Mouse (Mus musculus) liver, embryonic 12.5 days (tissue): ENCODE data around the gene Otud7a. TPM values are rescaled to one million over a fixed set of nuclear protein-coding genes. Genes with fewer than 3 reads are reported as not detected.

Source experiments
- ATAC-seq: fragments of 200-750 bp; cut with Nextera tagmentation; 2 replicates; pipeline ENCODE4 v1.8.0; 2017; ENCODE audit warnings: moderate number of reproducible peaks, mild to moderate bottlenecking, moderate library complexity
- H3K27ac ChIP-seq: fragments of 300-500 bp; sonication (generic); 2 replicates; pipeline ENCODE4 v1.5.1; 2016; ENCODE audit warnings: mild to moderate bottlenecking
- H3K27me3 ChIP-seq: fragments of 300-500 bp; sonication (generic); replicated peaks from 2 replicates; pipeline ENCODE4 v1.6.1; 2016; ENCODE audit warnings: mild to moderate bottlenecking, moderate library complexity
- H3K36me3 ChIP-seq: fragments of 300-500 bp; sonication (generic); 2 replicates; pipeline ENCODE4 v1.6.1; 2016; ENCODE audit warnings: mild to moderate bottlenecking, moderate library complexity
- H3K4me1 ChIP-seq: fragments of 300-500 bp; sonication (generic); 2 replicates; pipeline ENCODE4 v1.6.1; 2016
- H3K4me2 ChIP-seq: fragments of 300-500 bp; sonication (generic); 2 replicates; pipeline ENCODE4 v1.6.1; 2016; ENCODE audit warnings: mild to moderate bottlenecking, moderate library complexity
- H3K4me3 ChIP-seq: fragments of 300-500 bp; sonication (generic); 2 replicates; pipeline ENCODE4 v1.5.1; 2016; ENCODE audit warnings: mild to moderate bottlenecking, moderate library complexity
- H3K9ac ChIP-seq: fragments of 300-500 bp; sonication (generic); 2 replicates; pipeline ENCODE4 v1.6.1; 2016; ENCODE audit warnings: mild to moderate bottlenecking, moderate library complexity
- H3K9me3 ChIP-seq: fragments of 300-500 bp; sonication (generic); replicated peaks from 2 replicates; pipeline ENCODE4 v1.6.1; 2016; ENCODE audit warnings: mild to moderate bottlenecking, moderate library complexity
- WGBS: fragments of 180-500 bp; shearing (Covaris S2); methylation state at CpG from one replicate; pipeline ENCODE4 v1.1.7; 2016; ENCODE audit not compliant: insufficient replicate concordance; 5-methylcytosine and 5-hydroxymethylcytosine counted together
- polyA plus RNA-seq: library from polyadenylated mRNA; unstranded; fragments of >200 nt; fragmentation: Nextera tagmentation; extraction: Ambion mirVana; gene quantifications from 2 replicates; pipeline ENCODE4 v1.2.1, GENCODE M21; 2016

Otud7a gene
- polyA plus RNA-seq, 1 experiment from 2014 or later: not detected

DNA sequence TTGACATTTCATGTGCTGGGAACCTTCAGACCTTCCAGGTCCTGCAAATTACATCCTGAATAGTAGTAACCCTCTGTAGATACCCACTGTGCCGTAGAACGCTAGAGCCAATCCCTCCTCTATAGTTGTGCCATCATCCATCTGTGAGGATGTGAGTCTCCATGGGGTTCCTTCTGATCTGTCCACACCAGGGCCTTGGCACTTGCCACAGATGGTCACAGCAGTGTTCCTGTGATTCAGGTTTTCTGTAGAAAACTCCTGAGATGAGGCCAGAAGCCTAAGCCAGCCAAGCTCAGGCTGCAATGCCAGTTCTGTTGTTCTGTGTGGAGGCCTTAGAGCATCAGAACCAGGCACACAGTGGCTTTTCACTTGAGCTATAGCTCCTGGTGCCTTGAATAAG lies 63.5 kb downstream of the Otud7a start:
- no peak for ATAC-seq
- Histone ChIP-seq H3K4me1 (no peaks in the 10 kb centered on the region), H3K27me3 (no peaks in the 10 kb centered on the region), H3K4me2 (no peak overlapping the region), H3K4me3 (no peak overlapping the region), H3K9ac (no peak overlapping the region), H3K36me3 (no peaks in the 10 kb centered on the region), H3K27ac (no peak overlapping the region), H3K9me3 (no peaks in the 10 kb centered on the region)
- 77% methylated on average over 2 of the region's 2 CpGs for WGBS

DNA sequence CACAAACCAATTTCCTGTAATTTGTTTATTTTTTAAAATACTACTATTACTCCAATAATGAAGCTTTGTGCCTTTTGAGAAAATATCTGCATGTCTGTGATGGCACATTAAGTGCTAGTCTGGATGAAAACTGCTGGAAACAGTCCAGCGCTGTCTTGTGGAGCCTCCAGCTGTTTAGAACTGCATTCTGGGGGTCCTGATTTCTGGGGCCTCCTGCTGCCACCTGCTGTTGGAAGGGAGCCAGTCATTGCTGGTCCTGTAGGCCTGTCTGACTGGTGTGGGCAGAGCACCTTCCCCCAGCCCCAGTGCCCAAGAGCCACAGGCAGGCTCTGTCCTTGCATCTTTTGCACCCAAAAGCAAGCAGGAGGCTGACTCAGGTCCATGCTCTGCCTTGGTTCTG lies 65.3 kb downstream of the Otud7a start:
- no peak overlapping the region for H3K27ac ChIP-seq
- no peaks in the 10 kb centered on the region for H3K36me3 ChIP-seq
- H3K4me2 ChIP-seq: no peak overlapping the region
- H3K9me3 ChIP-seq: no peaks in the 10 kb centered on the region
- H3K9ac ChIP-seq: no peak overlapping the region
- no peak overlapping the region for H3K4me3 ChIP-seq
- WGBS: 54% methylated on average over 1 of the region's 1 CpGs
- ATAC-seq: no peak
- H3K27me3 ChIP-seq: no peaks in the 10 kb centered on the region
- H3K4me1 ChIP-seq: no peaks in the 10 kb centered on the region

DNA sequence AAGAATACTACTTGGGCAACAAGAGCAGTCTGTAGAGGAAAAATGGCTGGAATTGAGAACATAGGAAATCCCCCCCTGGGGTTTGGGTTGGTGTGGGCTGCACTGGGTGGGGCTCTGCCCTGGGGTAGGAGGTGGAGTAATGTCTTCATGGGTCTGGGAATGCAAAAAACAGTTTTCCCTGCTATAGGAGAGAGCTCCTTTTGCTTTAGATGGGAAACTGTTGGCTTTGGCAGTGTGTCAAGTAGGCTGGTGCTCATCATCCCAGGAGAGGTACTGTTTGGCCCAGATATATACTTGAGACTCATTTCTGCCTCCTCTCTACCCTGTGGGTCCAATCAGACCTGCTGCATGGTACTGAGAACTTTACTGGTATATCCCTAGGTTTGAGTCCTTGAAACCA lies 66.9 kb downstream of the Otud7a start:
- H3K4me1 ChIP-seq: no peaks in the 10 kb centered on the region
- no peak overlapping the region for H3K4me2 ChIP-seq
- no peaks in the 10 kb centered on the region for H3K36me3 ChIP-seq
- no peak overlapping the region for H3K27ac ChIP-seq
- ATAC-seq: no peak
- H3K4me3 ChIP-seq: no peak overlapping the region
- no peaks in the 10 kb centered on the region for H3K27me3 ChIP-seq
- H3K9ac ChIP-seq: no peak overlapping the region
- H3K9me3 ChIP-seq: no peaks in the 10 kb centered on the region

DNA sequence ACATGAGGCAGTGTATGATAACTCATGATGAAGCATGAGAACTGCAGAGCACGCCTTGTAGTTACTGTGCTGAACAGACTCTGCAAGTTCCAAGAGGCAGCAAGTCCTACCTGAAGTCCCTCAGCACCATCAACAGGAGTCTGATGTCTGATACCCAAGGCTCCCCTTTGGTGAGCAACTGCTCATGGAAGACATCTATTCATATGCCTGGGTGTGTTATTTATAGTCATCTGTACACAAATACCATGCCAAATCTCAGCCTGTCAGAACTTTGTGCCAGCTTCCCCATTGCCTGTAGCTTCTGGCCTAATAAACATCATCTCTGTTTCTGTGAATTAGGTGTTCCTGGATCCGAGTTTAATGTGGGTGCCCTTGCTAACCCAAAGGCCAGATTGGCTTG lies 68.0 kb downstream of the Otud7a start:
- Histone ChIP-seq H3K4me2 (no peak overlapping the region), H3K4me3 (no peak overlapping the region), H3K4me1 (no peaks in the 10 kb centered on the region), H3K9ac (no peak overlapping the region), H3K36me3 (no peaks in the 10 kb centered on the region), H3K27me3 (no peaks in the 10 kb centered on the region), H3K27ac (no peak overlapping the region), H3K9me3 (no peaks in the 10 kb centered on the region)
- whole genome bisulfite sequencing: 39% methylated on average over 2 of the region's 2 CpGs
- ATAC-seq: no peak

DNA sequence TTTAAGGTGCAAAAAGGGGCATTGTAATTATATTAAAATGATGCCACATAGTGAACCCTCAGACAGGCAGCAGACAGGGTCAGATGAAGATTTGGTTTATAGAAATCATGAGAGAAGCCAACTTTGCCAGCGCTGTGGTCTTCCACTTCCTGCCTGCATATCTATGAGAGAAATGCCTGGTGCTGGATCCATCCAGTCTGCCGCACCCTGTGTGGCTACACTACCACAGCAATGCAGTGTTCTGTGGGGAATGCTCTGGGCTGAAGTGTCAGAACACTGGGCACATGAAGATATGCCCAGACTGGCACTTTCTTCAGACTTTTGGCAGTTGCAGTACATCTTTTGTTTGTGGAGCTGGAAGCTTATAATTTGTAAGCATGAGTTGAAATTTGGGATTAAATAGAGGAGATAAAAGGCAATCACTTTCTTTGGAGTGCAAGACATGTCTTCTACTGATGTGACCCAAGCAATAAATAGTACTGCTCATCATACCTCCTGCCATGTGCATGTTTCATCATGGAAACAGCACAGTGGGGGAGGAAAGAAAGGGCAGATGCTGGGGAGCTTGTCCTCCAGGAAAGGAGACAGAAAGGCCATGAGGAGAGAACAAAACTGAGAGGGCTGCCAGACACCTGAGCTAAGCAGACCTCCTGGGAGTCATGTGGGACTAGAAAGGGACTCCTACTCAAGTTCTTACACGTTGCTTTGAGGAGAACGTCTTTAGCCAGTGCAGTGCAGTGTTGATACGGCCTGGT lies 71.8 kb downstream of the Otud7a start:
- no peaks in the 10 kb centered on the region for H3K4me1 ChIP-seq
- H3K4me3 ChIP-seq: no peak overlapping the region
- no peak overlapping the region for H3K9ac ChIP-seq
- 65% methylated on average over 5 of the region's 5 CpGs for WGBS
- no peak overlapping the region for H3K27ac ChIP-seq
- H3K36me3 ChIP-seq: no peaks in the 10 kb centered on the region
- H3K9me3 ChIP-seq: no peaks in the 10 kb centered on the region
- no peak overlapping the region for H3K4me2 ChIP-seq
- no peak for ATAC-seq
- no peaks in the 10 kb centered on the region for H3K27me3 ChIP-seq

DNA sequence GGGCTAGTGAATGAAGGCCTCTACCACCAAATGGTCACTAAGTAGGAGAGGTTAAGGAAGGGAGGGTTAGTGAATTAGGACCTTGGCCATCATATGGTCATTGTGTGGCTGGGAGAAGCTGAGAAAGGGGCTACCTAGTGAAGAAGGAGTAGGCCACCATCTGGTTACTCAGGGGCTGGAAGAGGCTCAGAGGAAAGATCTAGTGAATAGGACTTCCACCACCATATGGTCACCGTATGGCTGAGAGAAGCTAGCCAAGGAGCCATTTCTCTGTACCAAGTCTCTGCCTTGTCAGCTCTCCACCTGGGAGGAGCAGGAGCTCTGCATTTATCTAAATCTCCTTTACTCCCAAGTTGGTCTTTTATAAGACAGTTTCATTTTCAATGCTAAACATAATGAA lies 75.7 kb downstream of the Otud7a start:
- H3K4me2 ChIP-seq: no peak overlapping the region
- no peak overlapping the region for H3K9ac ChIP-seq
- H3K4me1 ChIP-seq: no peaks in the 10 kb centered on the region
- H3K4me3 ChIP-seq: no peak overlapping the region
- H3K36me3 ChIP-seq: no peaks in the 10 kb centered on the region
- H3K9me3 ChIP-seq: no peaks in the 10 kb centered on the region
- no peak for ATAC-seq
- H3K27me3 ChIP-seq: no peaks in the 10 kb centered on the region
- 52% methylated on average over 1 of the region's 1 CpGs for WGBS
- no peak overlapping the region for H3K27ac ChIP-seq

DNA sequence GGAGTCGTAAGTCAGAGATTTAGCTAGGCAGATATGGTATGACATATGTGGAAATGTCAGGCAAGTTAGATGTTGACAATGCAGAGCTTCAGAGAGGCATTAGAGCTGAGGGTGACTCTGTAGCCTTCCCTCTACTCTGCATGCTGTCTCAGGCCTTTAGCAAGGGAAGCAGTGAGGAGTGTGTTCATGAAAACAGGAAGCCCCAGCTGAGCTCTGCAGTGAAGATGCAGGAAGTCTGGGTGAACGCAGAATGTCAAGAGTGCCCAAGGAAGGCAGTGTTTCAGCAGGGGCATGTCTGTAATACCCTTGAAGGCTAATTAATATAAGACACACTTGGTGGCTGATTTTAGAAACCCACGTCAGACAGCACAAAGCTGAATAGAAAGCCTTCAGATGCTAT lies 77.9 kb downstream of the Otud7a start:
- no peak overlapping the region for H3K4me2 ChIP-seq
- no peaks in the 10 kb centered on the region for H3K9me3 ChIP-seq
- H3K27ac ChIP-seq: no peak overlapping the region
- 27% methylated on average over 3 of the region's 3 CpGs for WGBS
- no peak for ATAC-seq
- H3K4me1 ChIP-seq: no peaks in the 10 kb centered on the region
- no peak overlapping the region for H3K9ac ChIP-seq
- H3K4me3 ChIP-seq: no peak overlapping the region
- no peaks in the 10 kb centered on the region for H3K27me3 ChIP-seq
- no peaks in the 10 kb centered on the region for H3K36me3 ChIP-seq

DNA sequence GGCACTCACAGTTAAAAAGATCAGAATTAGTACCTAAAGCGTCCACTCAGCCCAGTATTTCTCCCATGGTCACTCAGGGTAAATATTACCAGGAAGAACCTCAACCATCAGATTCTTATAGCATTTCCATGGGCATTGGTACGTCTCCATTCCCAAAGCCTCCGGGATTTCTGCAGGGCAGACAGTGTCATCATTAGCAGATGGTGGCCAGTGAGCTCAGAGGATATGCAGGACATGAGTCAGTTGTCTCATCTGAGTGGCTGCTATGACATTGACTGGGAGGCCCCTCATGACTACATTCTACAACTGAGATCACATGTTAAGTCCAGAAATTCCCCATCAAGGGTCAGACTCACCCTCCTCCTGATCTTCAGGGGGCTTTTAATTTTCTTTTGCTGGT lies 78.5 kb downstream of the Otud7a start:
- Histone ChIP-seq H3K4me1 (no peaks in the 10 kb centered on the region), H3K9me3 (no peaks in the 10 kb centered on the region), H3K27ac (no peak overlapping the region), H3K4me2 (no peak overlapping the region), H3K4me3 (no peak overlapping the region), H3K36me3 (no peaks in the 10 kb centered on the region), H3K27me3 (no peaks in the 10 kb centered on the region), H3K9ac (no peak overlapping the region)
- no peak for ATAC-seq
- 61% methylated on average over 3 of the region's 3 CpGs for WGBS

DNA sequence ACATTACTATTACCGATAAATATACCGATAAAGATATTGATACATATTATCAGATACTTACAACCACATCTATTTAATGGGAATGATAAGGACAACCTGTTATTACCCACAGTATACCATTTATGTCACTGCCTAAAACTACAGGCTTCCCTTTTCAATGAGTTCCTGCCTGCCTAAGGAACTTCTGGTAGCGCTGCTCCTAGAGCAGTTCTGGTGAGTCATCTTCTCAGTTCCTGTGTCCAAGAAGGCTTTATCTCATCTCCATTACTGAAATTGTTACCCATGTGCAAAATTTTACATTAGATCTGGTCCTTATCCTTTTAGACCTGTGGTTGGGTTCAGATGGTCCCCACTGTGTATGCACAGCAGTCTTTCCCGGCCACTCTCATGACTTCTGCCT lies 95.7 kb downstream of the Otud7a start:
- ATAC-seq: no peak
- Histone ChIP-seq H3K27ac (no peak overlapping the region), H3K4me3 (no peak overlapping the region), H3K36me3 (no peaks in the 10 kb centered on the region), H3K9ac (no peak overlapping the region), H3K4me2 (no peak overlapping the region), H3K4me1 (no peaks in the 10 kb centered on the region), H3K9me3 (no peaks in the 10 kb centered on the region), H3K27me3 (no peaks in the 10 kb centered on the region)
- WGBS: 75% methylated on average over 4 of the region's 4 CpGs

DNA sequence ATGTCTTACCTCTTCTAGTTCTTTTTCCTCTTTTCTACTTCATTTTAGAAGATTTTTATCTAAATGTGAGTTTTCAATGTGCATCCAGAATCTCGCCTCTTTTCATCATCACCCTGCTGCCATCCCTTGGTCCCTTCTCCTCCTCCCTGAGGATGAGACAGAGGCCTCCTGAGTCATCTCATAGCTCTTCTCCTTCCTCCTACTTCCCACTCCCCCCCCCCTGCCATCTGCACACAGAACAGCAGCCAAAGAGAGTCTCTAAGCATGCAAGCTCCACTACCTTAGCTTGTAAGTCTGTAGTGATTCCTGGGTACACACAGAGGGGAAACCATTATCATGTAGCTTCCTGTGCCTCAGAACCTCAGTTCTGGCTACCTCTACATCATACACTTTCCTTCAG lies 109.9 kb downstream of the Otud7a start:
- Histone ChIP-seq H3K9ac (no peak overlapping the region), H3K4me2 (no peak overlapping the region), H3K36me3 (no peaks in the 10 kb centered on the region), H3K27ac (no peak overlapping the region), H3K4me1 (no peaks in the 10 kb centered on the region), H3K4me3 (no peak overlapping the region), H3K9me3 (no peaks in the 10 kb centered on the region), H3K27me3 (no peaks in the 10 kb centered on the region)
- no peak for ATAC-seq
- whole genome bisulfite sequencing: 61% methylated on average over 1 of the region's 1 CpGs

DNA sequence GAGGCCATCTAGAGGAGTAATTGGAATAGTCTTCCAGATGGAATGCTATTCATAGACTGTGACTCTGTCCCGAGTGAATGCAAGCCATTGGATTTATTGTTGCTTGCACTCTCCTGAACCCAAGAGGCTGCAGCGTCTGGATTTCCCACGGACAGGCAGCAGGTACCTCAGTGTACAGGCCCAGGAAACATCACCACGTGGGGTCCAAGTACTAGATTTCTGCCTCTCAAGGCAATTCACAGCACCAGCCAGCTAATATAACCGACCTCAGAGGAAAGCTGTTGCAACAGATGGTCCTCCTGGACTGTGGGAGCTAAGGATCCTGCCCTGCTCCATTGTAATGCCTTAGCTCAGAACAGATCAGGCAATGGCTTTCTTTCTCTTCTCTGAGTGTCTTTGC lies 111.8 kb downstream of the Otud7a start:
- Histone ChIP-seq H3K4me1 (no peaks in the 10 kb centered on the region), H3K9ac (no peak overlapping the region), H3K27ac (no peak overlapping the region), H3K4me3 (no peak overlapping the region), H3K9me3 (no peaks in the 10 kb centered on the region), H3K36me3 (no peaks in the 10 kb centered on the region), H3K4me2 (no peak overlapping the region), H3K27me3 (no peaks in the 10 kb centered on the region)
- ATAC-seq: no peak
- 54% methylated on average over 5 of the region's 5 CpGs for WGBS

DNA sequence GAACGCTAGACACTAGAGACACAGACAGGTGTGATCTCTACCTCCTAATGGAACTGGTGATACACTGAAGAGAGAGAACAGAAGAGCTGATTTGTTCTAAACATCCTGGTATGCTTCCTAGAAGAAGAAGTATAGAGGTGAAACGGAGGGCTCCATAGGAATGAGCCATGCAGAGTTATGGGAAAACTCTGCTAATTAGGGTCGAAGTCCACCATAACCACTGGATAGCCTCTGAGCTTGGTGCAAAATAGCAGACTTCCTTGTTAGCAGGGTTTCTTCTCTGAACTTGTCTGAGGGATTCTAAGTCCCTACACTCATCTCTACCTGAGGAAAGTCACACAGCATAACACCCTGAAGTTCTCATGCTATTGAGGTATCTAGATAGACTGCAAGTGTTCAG lies 114.4 kb downstream of the Otud7a start:
- H3K27ac ChIP-seq: no peak overlapping the region

DNA sequence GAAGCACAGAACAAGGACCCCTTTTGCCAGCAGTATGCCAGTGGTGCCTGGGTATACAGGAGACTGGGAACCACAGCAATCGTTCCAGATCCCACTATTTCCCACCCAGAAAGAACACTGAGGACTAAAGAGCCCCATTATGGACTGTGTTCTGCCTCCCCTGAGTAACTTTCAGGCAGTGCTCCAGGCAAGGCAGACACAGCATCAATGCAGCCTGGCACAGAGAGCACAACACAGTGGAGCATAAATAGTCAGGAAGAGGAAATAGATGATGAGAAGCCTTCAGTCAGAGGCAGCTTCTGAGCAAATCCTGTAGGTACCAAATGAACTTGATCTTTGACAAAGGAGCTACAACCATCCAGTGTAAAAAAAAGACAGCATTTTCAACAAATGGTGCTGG lies 115.1 kb downstream of the Otud7a start:
- 73% methylated on average over 1 of the region's 1 CpGs for WGBS
- no peak for ATAC-seq
- no peak overlapping the region for H3K9ac ChIP-seq
- H3K27me3 ChIP-seq: no peaks in the 10 kb centered on the region
- no peak overlapping the region for H3K4me3 ChIP-seq
- no peaks in the 10 kb centered on the region for H3K36me3 ChIP-seq
- no peak overlapping the region for H3K27ac ChIP-seq
- H3K4me1 ChIP-seq: no peaks in the 10 kb centered on the region
- no peak overlapping the region for H3K4me2 ChIP-seq
- no peaks in the 10 kb centered on the region for H3K9me3 ChIP-seq

More for the DNA sequence above, 114.4 kb downstream of the Otud7a start:
- Histone ChIP-seq H3K4me2 (no peak overlapping the region), H3K4me3 (no peak overlapping the region), H3K36me3 (no peaks in the 10 kb centered on the region), H3K27me3 (no peaks in the 10 kb centered on the region), H3K9me3 (no peaks in the 10 kb centered on the region), H3K9ac (no peak overlapping the region), H3K4me1 (no peaks in the 10 kb centered on the region)
- no peak for ATAC-seq
- 65% methylated on average over 3 of the region's 3 CpGs for WGBS
